Mouse (Mus musculus) liver, embryonic 14.5 days (tissue): Measurements from ENCODE around the gene Timp2. TPM values are rescaled to one million over a fixed set of nuclear protein-coding genes. Genes with fewer than 3 reads are reported as not detected.

ENCODE experiments used
- ATAC-seq: fragments of 200-750 bp; cut with Nextera tagmentation; 2 replicates; pipeline ENCODE4 v1.8.0; 2017; ENCODE audit warnings: moderate number of reproducible peaks, mild to moderate bottlenecking, moderate library complexity; ENCODE audit not compliant: insufficient read depth
- DNase-seq, 3 experiments: peaks; one replicate each; pipeline ENCODE4 v3.0.0-alpha.2; 2012 to 2013; ENCODE audit warnings: low read depth in 3 of 3, low spot score in 3 of 3
- H3K27ac ChIP-seq: fragments of 300-500 bp; sonication (generic); 2 replicates; pipeline ENCODE4 v1.5.1; 2014; ENCODE audit warnings: moderate library complexity, mild to moderate bottlenecking, control low read depth, inconsistent platforms
- H3K27me3 ChIP-seq: fragments of 300-500 bp; sonication (generic); 2 replicates; pipeline ENCODE4 v1.6.1; 2014; ENCODE audit warnings: mild to moderate bottlenecking, low read length, moderate library complexity; ENCODE audit not compliant: control insufficient read depth, insufficient read depth
- H3K36me3 ChIP-seq: fragments of 300-500 bp; sonication (generic); replicated peaks from 2 replicates; pipeline ENCODE4 v1.6.1; 2014; ENCODE audit warnings: low read depth; ENCODE audit not compliant: control insufficient read depth, insufficient read depth
- H3K4me1 ChIP-seq, 2 experiments: fragments of 200-500 bp in 1 of 2; fragments of 300-500 bp in 1 of 2; sonication (generic) in 1 of 2; replicated peaks; 2 replicates each; pipeline ENCODE4 v1.6.1; 2012 to 2014; ENCODE audit warnings: antibody characterized with exemption in 1 of 2, inconsistent platforms in 1 of 2, low read length in 1 of 2; ENCODE audit not compliant: control insufficient read depth in 2 of 2, insufficient read depth in 2 of 2
- H3K4me2 ChIP-seq: fragments of 300-500 bp; sonication (generic); 2 replicates; pipeline ENCODE4 v1.6.1; 2014; ENCODE audit warnings: low read depth, mild to moderate bottlenecking, control low read depth, moderate library complexity
- H3K4me3 ChIP-seq, 2 experiments: fragments of 200-500 bp in 1 of 2; fragments of 300-500 bp in 1 of 2; sonication (generic) in 1 of 2; 2 replicates each; pipeline ENCODE4 v1.5.1; 2012 to 2014; ENCODE audit warnings: low read depth in 2 of 2, low read length in 2 of 2, mild to moderate bottlenecking in 2 of 2, control low read depth in 1 of 2, inconsistent platforms in 1 of 2, moderate library complexity in 1 of 2; ENCODE audit not compliant: insufficient read depth in 1 of 2
- H3K9ac ChIP-seq: fragments of 300-500 bp; sonication (generic); replicated peaks from 2 replicates; pipeline ENCODE4 v1.6.1; 2014; ENCODE audit warnings: mild to moderate bottlenecking, control low read depth, moderate library complexity
- H3K9me3 ChIP-seq: fragments of 300-500 bp; sonication (generic); 2 replicates; pipeline ENCODE4 v1.6.1; 2016; ENCODE audit warnings: low read length, mixed read lengths; ENCODE audit not compliant: control insufficient read depth
- CTCF ChIP-seq: IDR thresholded peaks from 2 replicates; pipeline ENCODE4 v1.5.1; 2016; ENCODE audit warnings: antibody characterized with exemption, low read depth, control low read depth
- EP300 ChIP-seq: IDR thresholded peaks from 2 replicates; pipeline ENCODE4 v1.6.1; 2016; ENCODE audit warnings: antibody characterized with exemption, low read depth
- WGBS: fragments of 180-500 bp; shearing (Covaris S2); extraction: QIAGEN DNeasy Blood & Tissue Kit; methylation state at CpG from one replicate; pipeline ENCODE4 v1.1.7; 2014; ENCODE audit not compliant: insufficient replicate concordance; 5-methylcytosine and 5-hydroxymethylcytosine counted together
- polyA plus RNA-seq, 2 experiments: library from polyadenylated mRNA; depleted of rRNA in 1 of 2; stranded (reverse) in 1 of 2; unstranded in 1 of 2; fragments of >200 nt; fragmentation: Nextera tagmentation in 1 of 2; extraction: Ambion mirVana in 1 of 2; gene quantifications; 2 replicates each; pipeline versions ENCODE4 v1.2.1 to v1.2.3; 2012 to 2014

Timp2 gene
- polyA plus RNA-seq, 2 experiments: 3.2 to 4.6 TPM

DNA sequence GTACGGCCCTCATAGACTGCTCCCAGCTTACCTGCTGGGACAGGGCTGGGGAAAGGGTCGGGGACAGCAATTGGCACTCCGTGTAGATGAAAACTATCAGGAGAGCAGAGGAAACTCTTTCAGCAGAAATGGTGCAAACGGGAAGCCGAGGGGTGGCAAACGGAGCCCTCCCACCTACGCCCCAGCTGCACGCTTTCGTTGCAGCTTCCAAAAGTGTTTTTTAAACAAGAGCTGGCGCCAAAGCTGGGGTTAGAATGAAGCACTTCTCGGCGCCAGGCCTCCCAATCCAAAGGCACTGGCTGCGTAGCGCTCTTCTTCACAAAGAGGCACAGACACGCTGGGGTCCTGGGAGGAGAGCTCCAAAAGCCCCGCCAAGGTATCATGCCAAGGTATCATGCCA lies 24.8 kb downstream of the Timp2 start:
- H3K9ac ChIP-seq: no peak overlapping the region
- H3K27me3 ChIP-seq: no peaks in the 10 kb centered on the region
- no peak overlapping the region for H3K4me3 ChIP-seq
- no peak overlapping the region for H3K27ac ChIP-seq
- DNase-seq (no peak), ATAC-seq (no peak)
- H3K36me3 ChIP-seq: no peaks in the 10 kb centered on the region
- 76% methylated on average over 16 of the region's 16 CpGs for WGBS
- H3K4me2 ChIP-seq: no peak overlapping the region
- H3K9me3 ChIP-seq: no peaks in the 10 kb centered on the region
- TF ChIP-seq EP300 (no peak), CTCF (no peak)
- H3K4me1 ChIP-seq: peaks cover 0 to 4% of the 10 kb centered on the region in 2 experiments; a peak in 1 of 4 replicates

GRCm38 (mm10) chr11:118330361-118330760 lies 25.2 kb downstream of the Timp2 start:
- ATAC-seq (no peak), DNase-seq (no peak)
- Histone ChIP-seq H3K27me3 (no peaks in the 10 kb centered on the region), H3K27ac (no peak overlapping the region), H3K9me3 (no peaks in the 10 kb centered on the region), H3K4me3 (no peak overlapping the region), H3K4me2 (no peak overlapping the region), H3K9ac (no peak overlapping the region), H3K36me3 (no peaks in the 10 kb centered on the region), H3K4me1 (peaks cover 0 to 4% of the 10 kb centered on the region in 2 experiments; a peak in 1 of 4 replicates)
- TF ChIP-seq EP300: no peak
- no peak for TF ChIP-seq CTCF
- 79% methylated on average over 14 of the region's 14 CpGs for WGBS

DNA sequence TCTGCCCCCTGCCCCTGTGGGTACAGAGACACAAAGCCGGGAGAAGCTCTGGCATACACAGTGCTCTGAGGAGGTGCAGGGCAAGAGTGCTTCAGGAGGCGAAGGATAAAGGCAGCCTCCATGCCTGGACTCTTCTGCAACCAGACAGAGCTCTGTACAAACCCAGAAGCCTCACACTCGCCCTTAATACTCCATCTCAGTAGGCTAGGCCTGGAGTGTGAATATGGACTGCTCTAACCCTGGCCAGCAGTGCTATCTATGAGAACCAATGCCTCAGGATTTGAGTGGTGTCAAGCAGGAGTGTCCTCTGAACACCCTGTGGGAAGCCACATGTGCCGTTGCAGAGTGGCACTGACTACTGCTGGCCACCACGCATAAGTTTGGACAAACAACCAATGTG lies 26.6 kb downstream of the Timp2 start:
- Histone ChIP-seq H3K4me3 (no peak overlapping the region), H3K9me3 (no peaks in the 10 kb centered on the region), H3K36me3 (no peaks in the 10 kb centered on the region), H3K27ac (no peak overlapping the region), H3K4me1 (peaks cover 0 to 4% of the 10 kb centered on the region in 2 experiments; a peak in 1 of 4 replicates), H3K4me2 (no peak overlapping the region), H3K9ac (no peak overlapping the region), H3K27me3 (no peaks in the 10 kb centered on the region)
- ATAC-seq: no peak
- 72% methylated on average over 5 of the region's 5 CpGs for WGBS
- TF ChIP-seq CTCF (no peak), EP300 (no peak)
- DNase-seq: no peak

- 68% methylated on average over 6 of the region's 6 CpGs for WGBS
- Histone ChIP-seq H3K4me2 (no peak overlapping the region), H3K27ac (no peak overlapping the region), H3K4me1 (peaks cover 0 to 7% of the 10 kb centered on the region in 2 experiments; a peak in 1 of 4 replicates), H3K9ac (no peak overlapping the region), H3K36me3 (no peaks in the 10 kb centered on the region), H3K4me3 (no peak overlapping the region), H3K27me3 (no peaks in the 10 kb centered on the region), H3K9me3 (no peaks in the 10 kb centered on the region)
- DNase-seq: no peak
- no peak for ATAC-seq
- TF ChIP-seq EP300: no peak
- TF ChIP-seq CTCF: no peak
Measured at GRCm38 (mm10) chr11:118328511-118328910, 27.0 kb downstream of the Timp2 start.

- TF ChIP-seq EP300: no peak
- no peak for TF ChIP-seq CTCF
- WGBS: 74% methylated on average over 24 of the region's 24 CpGs
- no peaks in the 10 kb centered on the region for H3K27me3 ChIP-seq
- H3K4me3 ChIP-seq: no peak overlapping the region
- ATAC-seq (no peak), DNase-seq (no peak)
- no peaks in the 10 kb centered on the region for H3K36me3 ChIP-seq
- H3K27ac ChIP-seq: no peak overlapping the region
- no peak overlapping the region for H3K9ac ChIP-seq
- H3K4me1 ChIP-seq: peaks cover 0 to 7% of the 10 kb centered on the region in 2 experiments; a peak in 1 of 4 replicates
- no peaks in the 10 kb centered on the region for H3K9me3 ChIP-seq
- H3K4me2 ChIP-seq: no peak overlapping the region
Measured at GRCm38 (mm10) chr11:118326991-118327971, 28.3 kb downstream of the Timp2 start.
